Mouse (Mus musculus): ENCODE measurements at regions not wholly inside any gene's neighbourhood (a gene's known extent, or its start where the extent isn't known, plus 50 kb on each side); places are given as distances from the start of the nearest gene placed in this dataset.

DNA sequence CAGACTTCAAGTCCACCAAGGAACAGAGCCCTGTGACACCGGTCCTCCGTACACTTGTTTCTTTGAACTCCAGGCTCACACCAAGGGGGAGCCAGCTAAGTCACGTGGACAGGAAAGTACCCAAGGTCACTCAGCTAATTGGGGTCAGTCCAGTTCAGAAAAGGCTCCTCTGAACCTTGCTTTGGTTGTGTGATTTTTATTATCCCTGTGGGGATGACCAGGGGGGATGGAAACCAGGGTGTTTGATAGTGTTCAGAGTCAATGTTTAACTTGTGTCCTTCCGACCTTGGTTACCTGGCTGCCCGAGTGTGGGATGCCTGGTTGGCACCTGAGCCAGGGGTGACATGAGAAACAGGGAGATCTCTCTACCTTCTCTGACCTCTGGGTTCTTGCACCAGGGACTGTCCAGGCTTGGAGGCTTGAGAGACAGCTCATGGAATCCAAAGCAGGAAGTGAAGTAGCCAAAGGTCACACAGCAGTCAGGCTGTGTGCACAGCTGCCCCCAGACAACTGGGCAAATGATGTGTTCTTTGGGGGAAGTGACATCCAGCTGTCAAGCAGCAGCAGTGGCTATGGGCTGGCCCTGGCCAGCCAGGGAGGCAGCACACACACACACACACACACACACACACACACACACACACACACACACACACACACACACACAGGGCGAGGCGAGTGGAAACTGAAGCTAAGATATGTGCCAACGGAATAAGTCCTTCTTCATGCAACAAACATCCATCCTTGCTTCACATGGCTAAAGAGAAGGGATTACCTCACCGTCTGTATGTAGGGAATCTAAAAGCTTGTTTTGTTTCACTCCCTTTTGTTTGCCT lies 250.5 kb upstream of the Zmiz1 start:
- Histone ChIP-seq H3K27me3 (no peaks in the 10 kb centered on the region), H3K4me3 (no peak overlapping the region), H3K4me2 (no peak overlapping the region), H3K36me3 (no peaks in the 10 kb centered on the region), H3K9me3 (no peaks in the 10 kb centered on the region), H3K9ac (no peak overlapping the region), H3K27ac (replicated peaks) (no peak overlapping the region), H3K4me1 (replicated peaks) (0 out of 2 replicates have a peak, but pooled peaks cover 8% of the 10 kb centered on the region)
- WGBS: 62% methylated on average over 8 of the region's 9 CpGs
- ATAC-seq (ENCODE audit: low read depth): no peak

DNA sequence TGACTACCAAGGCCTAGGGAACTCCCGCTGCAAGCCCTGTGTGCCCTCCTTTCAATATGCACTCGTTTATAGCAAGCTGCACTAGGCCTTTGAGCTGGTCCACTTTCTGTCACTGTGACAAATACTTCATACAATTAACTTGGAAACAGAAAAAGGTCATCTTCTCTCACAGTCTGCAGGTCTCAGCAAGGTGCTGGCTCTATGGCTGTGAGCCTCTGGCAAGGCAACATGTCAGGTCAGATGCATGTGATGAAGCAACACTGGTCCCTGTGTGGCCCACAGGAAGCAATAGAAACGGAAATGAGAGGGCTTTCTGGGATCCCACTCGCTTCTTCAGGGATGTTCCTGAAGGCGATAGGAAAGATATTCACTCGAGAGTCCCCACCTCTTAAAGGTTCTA lies 245.9 kb upstream of the Zmiz1 start:
- Histone ChIP-seq H3K4me3 (no peak overlapping the region), H3K9me3 (no peaks in the 10 kb centered on the region), H3K27ac (replicated peaks) (no peak overlapping the region), H3K36me3 (no peaks in the 10 kb centered on the region), H3K27me3 (no peaks in the 10 kb centered on the region), H3K9ac (no peak overlapping the region), H3K4me2 (no peak overlapping the region), H3K4me1 (replicated peaks) (no peaks in the 10 kb centered on the region)
- WGBS: 66% methylated on average over 6 of the region's 6 CpGs
- ATAC-seq (ENCODE audit: low read depth): no peak

DNA sequence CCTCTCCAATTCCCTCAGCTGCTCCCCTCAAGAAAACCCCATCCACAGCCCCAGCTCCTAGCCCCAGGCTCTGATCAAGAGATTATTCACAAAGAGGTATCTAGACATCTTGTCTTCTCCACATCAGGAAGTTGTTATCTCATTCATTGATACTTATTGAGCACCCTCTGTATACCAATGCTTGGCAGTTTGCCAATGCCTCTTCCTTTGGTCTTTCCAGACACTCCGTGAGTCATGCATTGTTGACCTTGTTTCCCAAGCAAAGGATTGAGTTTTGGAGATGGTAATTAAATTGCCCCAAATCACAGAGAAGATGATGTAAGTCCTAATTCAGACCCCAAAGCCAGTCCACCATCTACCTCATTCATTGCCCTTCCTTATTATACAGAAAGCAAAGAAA lies 235.9 kb upstream of the Zmiz1 start:
- H3K27me3 ChIP-seq: no peaks in the 10 kb centered on the region
- no peak overlapping the region for H3K4me2 ChIP-seq
- no peaks in the 10 kb centered on the region for H3K36me3 ChIP-seq
- H3K27ac ChIP-seq (replicated peaks): no peak overlapping the region
- no peak overlapping the region for H3K9ac ChIP-seq
- H3K9me3 ChIP-seq: no peaks in the 10 kb centered on the region
- 49% methylated on average over 1 of the region's 1 CpGs for WGBS
- no peak overlapping the region for H3K4me3 ChIP-seq
- peaks cover 37% of the 10 kb centered on the region for H3K4me1 ChIP-seq (replicated peaks)
- no peak for ATAC-seq (ENCODE audit: low read depth)

DNA sequence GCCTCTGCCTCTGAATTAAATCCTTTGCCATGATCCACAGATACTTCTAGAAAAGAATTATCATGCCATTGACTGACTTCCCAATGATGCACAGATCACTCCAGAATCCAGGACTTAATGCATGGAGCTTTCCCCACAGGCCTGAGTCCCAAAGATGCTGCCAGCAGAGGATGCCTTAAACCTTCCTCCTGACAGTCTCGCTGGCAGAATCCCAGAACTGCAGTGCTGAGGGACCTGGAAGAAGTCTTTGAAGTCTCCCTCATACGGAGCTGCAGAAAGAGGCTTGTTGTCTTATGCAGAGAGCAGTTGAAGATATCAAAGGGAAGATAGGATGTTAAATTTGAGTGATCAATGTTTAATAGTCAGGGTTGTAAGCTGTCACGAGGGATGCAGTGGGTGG lies 233.8 kb upstream of the Zmiz1 start:
- no peaks in the 10 kb centered on the region for H3K36me3 ChIP-seq
- H3K4me3 ChIP-seq: no peak overlapping the region
- H3K4me1 ChIP-seq (replicated peaks): peaks cover 54% of the 10 kb centered on the region
- H3K27ac ChIP-seq (replicated peaks): 0 out of 2 replicates have a peak overlapping the region, but pooled peaks have one; percentile 79
- no peak overlapping the region for H3K4me2 ChIP-seq
- ATAC-seq (ENCODE audit: low read depth): no peak
- no peaks in the 10 kb centered on the region for H3K9me3 ChIP-seq
- no peak overlapping the region for H3K9ac ChIP-seq
- no peaks in the 10 kb centered on the region for H3K27me3 ChIP-seq
- 40% methylated on average over 3 of the region's 3 CpGs for WGBS

DNA sequence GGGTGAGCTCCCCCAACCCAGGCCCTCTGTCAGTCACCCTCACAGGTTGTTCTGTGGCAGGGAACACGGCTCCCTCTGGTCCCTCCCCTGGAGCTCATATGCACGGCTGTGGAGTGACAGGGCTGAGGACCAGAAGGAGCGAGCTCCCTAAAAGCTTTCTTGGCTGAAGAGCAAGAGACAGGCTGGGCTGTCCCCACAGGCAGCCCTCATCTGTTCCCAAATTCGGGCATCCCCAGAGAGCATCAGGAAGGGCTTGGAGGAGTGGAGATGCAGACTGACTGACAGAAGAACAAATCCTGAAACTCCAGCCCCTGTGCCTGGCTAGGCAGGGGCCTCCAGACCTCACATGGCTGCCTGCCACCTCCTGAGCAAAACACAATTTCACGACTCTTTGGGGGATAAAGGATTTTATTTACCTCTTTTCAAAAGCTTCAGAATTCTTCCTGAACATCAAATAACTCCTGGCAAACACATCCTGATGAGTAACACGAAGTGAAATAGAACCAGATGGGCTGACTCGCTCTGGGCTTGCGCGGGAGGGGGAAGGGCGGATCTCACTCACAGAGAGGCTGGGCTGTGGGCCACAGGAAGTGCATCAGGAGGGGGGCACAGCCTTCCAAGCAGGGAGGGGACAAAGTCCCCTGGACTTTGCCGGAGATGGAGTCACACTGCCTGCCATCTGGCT lies 232.7 kb upstream of the Zmiz1 start:
- peaks cover 54% of the 10 kb centered on the region for H3K4me1 ChIP-seq (replicated peaks)
- H3K9ac ChIP-seq: no peak overlapping the region
- 8% methylated on average over 11 of the region's 11 CpGs for WGBS
- no peaks in the 10 kb centered on the region for H3K36me3 ChIP-seq
- H3K4me2 ChIP-seq: peak overlapping the region; percentile 15
- ATAC-seq (ENCODE audit: low read depth): peak; percentile 92
- no peaks in the 10 kb centered on the region for H3K9me3 ChIP-seq
- no peak overlapping the region for H3K4me3 ChIP-seq
- H3K27me3 ChIP-seq: no peaks in the 10 kb centered on the region
- peak overlapping the region; percentile 79 for H3K27ac ChIP-seq (replicated peaks)

DNA sequence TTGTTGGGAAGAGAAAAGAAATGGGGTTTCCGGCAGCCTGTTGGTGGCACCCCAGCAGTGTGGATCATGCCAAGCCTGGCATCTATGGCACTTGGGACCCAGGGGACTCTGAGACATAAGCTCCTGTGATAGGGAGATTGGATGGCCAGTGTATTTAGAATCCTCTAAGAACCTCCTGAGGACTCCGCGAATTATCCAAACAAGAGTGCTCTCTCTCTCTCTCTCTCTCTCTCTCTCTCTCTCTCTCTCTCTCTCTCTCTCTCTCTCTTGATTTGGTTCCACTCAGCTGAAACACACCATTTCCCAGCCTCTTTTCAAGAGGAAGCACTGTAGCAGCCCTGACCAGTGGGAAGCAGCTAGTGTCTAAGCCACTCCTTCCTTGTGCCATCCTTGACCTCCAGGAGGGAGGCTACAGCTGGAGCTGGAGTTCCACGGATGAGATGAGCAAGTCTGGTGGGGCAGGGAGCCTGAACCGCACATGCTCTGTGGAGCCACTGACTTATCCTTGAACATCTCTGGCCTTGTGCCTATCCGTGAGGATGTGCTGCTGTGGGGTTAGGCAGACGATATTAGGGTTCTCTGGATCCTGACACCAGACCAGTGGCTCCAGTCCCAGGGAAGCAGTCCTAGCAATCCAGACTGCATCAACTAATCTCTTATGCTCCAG lies 232.0 kb upstream of the Zmiz1 start:
- Histone ChIP-seq H3K4me2 (peak overlapping the region; percentile 15; the same call in 1 of the 2 replicates), H3K9ac (no peak overlapping the region), H3K27me3 (no peaks in the 10 kb centered on the region), H3K4me3 (no peak overlapping the region), H3K27ac (replicated peaks) (peak overlapping the region; percentile 79), H3K9me3 (no peaks in the 10 kb centered on the region), H3K36me3 (no peaks in the 10 kb centered on the region), H3K4me1 (replicated peaks) (peaks cover 54% of the 10 kb centered on the region)
- WGBS: 51% methylated on average over 7 of the region's 7 CpGs
- ATAC-seq (ENCODE audit: low read depth): peak; percentile 12; the same call in 1 of the 2 replicates

DNA sequence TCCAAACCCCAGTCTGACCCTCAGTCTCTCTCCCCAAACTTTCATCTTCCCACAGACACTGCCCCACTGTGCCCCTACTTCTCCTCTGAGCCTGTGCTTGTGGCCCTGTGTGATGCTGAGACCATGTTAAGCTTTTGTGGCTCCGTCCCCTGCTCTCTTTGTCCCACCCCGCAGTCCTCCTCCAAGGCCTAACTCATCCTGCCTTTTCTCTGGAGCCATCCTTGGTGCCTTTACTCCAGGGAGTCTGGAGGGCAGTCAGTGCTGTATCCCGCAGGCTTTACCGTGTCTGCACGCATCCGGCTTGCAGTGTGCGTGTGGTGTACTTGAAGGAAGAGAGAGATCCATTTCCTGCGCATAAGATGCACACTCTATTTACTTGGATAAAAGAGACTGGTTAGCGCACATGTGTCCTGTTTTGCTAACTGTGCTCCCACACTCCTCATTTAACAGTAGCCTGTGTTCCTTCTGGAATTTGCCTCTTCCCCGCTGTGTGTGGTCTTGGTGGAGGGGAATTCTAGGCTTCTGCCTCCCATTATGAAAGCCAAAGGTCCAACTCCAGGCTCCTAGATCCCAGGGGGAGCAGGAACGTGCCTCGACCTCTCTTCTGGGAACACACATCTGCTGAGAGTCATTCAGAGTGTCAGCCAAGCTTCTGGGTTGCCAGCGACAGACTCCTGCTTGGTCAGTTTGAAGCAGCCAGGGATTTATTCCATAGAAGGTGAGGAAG lies 230.5 kb upstream of the Zmiz1 start:
- H3K4me3 ChIP-seq: no peak overlapping the region
- whole genome bisulfite sequencing: 78% methylated on average over 13 of the region's 13 CpGs
- peak overlapping the region; percentile 32; the same call in 1 of the 2 replicates for H3K9ac ChIP-seq
- H3K36me3 ChIP-seq: no peaks in the 10 kb centered on the region
- no peaks in the 10 kb centered on the region for H3K9me3 ChIP-seq
- ATAC-seq (ENCODE audit: low read depth): no peak
- no peaks in the 10 kb centered on the region for H3K27me3 ChIP-seq
- H3K4me2 ChIP-seq: no peak overlapping the region
- peaks cover 61% of the 10 kb centered on the region for H3K4me1 ChIP-seq (replicated peaks)
- no peak overlapping the region for H3K27ac ChIP-seq (replicated peaks)

DNA sequence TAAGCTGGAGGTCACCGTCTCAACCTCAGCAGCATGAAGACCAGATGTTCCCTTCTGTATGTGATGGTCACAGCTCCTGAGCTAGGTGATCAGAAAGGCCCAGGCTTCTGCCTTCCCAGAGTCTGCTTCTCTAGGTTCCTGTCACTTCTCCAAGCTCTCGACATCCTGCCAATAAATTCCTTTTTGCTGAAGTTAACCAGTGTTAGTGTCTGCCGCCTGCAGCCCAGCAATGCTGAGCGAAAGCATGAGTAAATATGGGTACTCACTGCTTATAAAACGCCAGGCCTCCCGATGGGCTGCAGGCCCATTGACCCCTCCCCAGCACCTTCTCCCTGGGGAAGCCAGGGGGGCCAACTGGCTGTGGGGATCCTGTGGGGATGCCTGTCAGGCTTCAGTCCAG lies 229.4 kb upstream of the Zmiz1 start:
- WGBS: 34% methylated on average over 6 of the region's 6 CpGs

DNA sequence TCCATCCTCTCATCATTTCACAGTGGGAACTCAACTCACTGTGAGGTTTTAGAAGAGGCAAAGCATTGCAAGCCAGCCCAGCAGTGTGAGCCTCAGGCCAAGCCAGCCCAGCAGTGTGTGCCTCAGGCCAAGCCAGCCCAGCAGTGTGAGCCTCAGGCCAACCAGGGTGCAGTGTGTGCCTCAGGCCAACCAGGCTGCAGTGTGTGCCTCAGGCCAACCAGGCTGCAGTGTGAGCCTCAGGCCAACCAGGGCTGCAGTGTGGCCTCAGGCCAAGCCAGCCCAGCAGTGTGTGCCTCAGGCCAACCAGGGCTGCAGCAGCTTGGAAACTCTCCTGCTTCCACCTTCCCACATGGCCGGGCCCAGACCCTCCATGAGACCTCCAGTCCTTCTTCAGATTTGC lies 227.1 kb upstream of the Zmiz1 start:
- H3K36me3 ChIP-seq: no peaks in the 10 kb centered on the region
- H3K9ac ChIP-seq: no peak overlapping the region
- peaks cover 40% of the 10 kb centered on the region for H3K4me1 ChIP-seq (replicated peaks)
- no peaks in the 10 kb centered on the region for H3K9me3 ChIP-seq
- H3K4me3 ChIP-seq: no peak overlapping the region
- H3K27ac ChIP-seq (replicated peaks): no peak overlapping the region
- no peaks in the 10 kb centered on the region for H3K27me3 ChIP-seq
- WGBS: 87% methylated on average over 1 of the region's 1 CpGs
- H3K4me2 ChIP-seq: no peak overlapping the region
- no peak; the same call in 1 of the 2 replicates for ATAC-seq (ENCODE audit: low read depth)

More for the DNA sequence above, 229.4 kb upstream of the Zmiz1 start:
- ATAC-seq (ENCODE audit: low read depth): no peak
- Histone ChIP-seq H3K4me2 (no peak overlapping the region), H3K4me3 (no peak overlapping the region), H3K9ac (no peak overlapping the region), H3K36me3 (no peaks in the 10 kb centered on the region), H3K27me3 (no peaks in the 10 kb centered on the region), H3K9me3 (no peaks in the 10 kb centered on the region), H3K27ac (replicated peaks) (0 out of 2 replicates have a peak overlapping the region, but pooled peaks have one; percentile 2), H3K4me1 (replicated peaks) (peaks cover 59% of the 10 kb centered on the region)

DNA sequence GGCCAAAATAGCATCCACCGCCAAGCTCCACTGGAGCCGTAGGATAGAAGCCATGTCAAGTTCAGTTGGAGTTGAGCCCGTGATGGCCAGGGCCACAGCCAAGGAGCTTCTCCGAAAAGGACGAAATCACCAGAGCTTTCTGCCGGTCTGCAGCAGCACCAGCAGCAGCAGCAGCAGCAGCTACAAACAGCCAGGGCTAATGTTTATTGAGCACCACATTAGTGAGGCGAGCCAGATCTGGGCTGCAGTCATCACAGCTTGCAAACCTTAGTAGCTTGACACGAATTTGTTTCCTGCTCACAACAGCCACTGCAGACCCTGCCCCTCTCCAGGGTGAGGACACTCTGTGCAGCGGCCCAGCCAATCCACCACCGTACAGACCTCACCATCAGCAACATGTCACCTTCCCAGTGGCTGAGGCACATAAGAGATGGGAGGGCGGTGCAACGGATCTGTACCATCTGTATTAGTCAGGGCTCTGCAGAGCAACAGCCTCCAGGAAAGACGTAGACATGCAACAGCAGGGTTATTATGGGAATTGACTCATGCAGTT lies 222.5 kb upstream of the Zmiz1 start:
- 73% methylated on average over 13 of the region's 13 CpGs for WGBS
- H3K9me3 ChIP-seq: no peaks in the 10 kb centered on the region
- H3K4me2 ChIP-seq: no peak overlapping the region
- H3K4me1 ChIP-seq (replicated peaks): peaks cover 15% of the 10 kb centered on the region
- H3K4me3 ChIP-seq: no peak overlapping the region
- no peak for ATAC-seq (ENCODE audit: low read depth)
- no peaks in the 10 kb centered on the region for H3K27me3 ChIP-seq
- H3K27ac ChIP-seq (replicated peaks): peak overlapping the region; percentile 29; the same call in 1 of the 2 replicates
- no peaks in the 10 kb centered on the region for H3K36me3 ChIP-seq
- 0 out of 2 replicates have a peak overlapping the region, but pooled peaks have one; percentile 3 for H3K9ac ChIP-seq

DNA sequence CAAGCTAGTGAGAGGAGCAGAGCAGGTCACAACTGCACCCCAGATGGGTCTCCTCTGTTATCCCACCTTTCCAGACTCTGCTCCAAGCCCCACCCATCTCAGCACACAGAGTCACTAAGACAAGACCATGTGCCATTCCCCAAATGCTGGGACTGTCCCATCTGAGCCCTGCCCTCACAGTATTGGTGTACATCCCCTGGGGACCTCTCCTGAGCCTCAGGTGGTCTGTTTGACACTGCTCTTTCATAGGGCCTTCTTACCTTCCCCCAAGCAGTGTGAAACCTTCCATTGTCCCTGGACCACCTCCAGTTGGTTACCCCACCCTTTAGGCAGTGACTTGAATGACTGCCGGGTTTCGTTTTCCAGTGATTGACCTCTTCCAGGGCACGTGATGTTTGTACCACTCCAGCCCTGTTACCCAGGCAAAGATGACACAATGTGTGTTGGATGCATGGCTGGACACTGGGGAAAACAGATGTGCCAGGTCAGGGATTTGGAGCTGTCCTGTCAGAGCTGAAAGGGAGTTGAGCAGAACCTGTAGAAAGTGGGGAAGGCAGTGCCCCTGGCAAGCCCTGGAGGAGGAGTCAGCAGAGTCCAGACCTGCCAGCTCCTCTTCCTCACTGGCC lies 219.5 kb upstream of the Zmiz1 start:
- ATAC-seq (ENCODE audit: low read depth): no peak

More for the DNA sequence above, 219.5 kb upstream of the Zmiz1 start:
- no peak overlapping the region for H3K27ac ChIP-seq (replicated peaks)
- peaks cover 29% of the 10 kb centered on the region for H3K4me1 ChIP-seq (replicated peaks)
- no peak overlapping the region for H3K9ac ChIP-seq
- no peak overlapping the region for H3K4me3 ChIP-seq
- H3K9me3 ChIP-seq: no peaks in the 10 kb centered on the region
- H3K36me3 ChIP-seq: no peaks in the 10 kb centered on the region
- WGBS: 66% methylated on average over 3 of the region's 3 CpGs
- H3K27me3 ChIP-seq: no peaks in the 10 kb centered on the region
- no peak overlapping the region for H3K4me2 ChIP-seq

Measured in neural tube, embryonic 13.5 days (tissue).